Mouse (Mus musculus) inflammation-experienced regulatory T-cells, adult 6 months (primary cell): ENCODE data around the gene Atpaf2. TPM values are rescaled to one million over a fixed set of nuclear protein-coding genes. Genes with fewer than 3 reads are reported as not detected.

Source experiments
- ATAC-seq: one replicate; pipeline ENCODE4 v1.8.0; 2017
- polyA plus RNA-seq, 3 experiments: library from polyadenylated mRNA; unstranded; fragments of 100-300 nt; shearing (Covaris generic); gene quantifications; one replicate each; pipeline ENCODE4 v1.2.1; 2017

Gene Atpaf2
- polyA plus RNA-seq, 3 experiments from 2014 or later: 35.8 to 45.1 (median 43.9) TPM

GRCm38 (mm10) chr11:60396546-60396945 is 21.7 kb downstream of the Atpaf2 start:
- no peak for ATAC-seq

GRCm38 (mm10) chr11:60391346-60391745 is 26.9 kb downstream of the Atpaf2 start:
- no peak for ATAC-seq

GRCm38 (mm10) chr11:60387944-60388343 is 30.3 kb downstream of the Atpaf2 start:
- ATAC-seq: no peak

GRCm38 (mm10) chr11:60385946-60386345 is 32.3 kb downstream of the Atpaf2 start:
- ATAC-seq: no peak

- ATAC-seq: no peak
These were observed 33.4 kb downstream of the Atpaf2 start for GRCm38 (mm10) chr11:60384762-60385421.

- ATAC-seq: no peak
These were observed 34.7 kb downstream of the Atpaf2 start for GRCm38 (mm10) chr11:60383518-60383917.

GRCm38 (mm10) chr11:60374481-60374880 is 43.8 kb downstream of the Atpaf2 start:
- no peak for ATAC-seq

GRCm38 (mm10) chr11:60370431-60370830 is 47.8 kb downstream of the Atpaf2 start:
- ATAC-seq: no peak

GRCm38 (mm10) chr11:60369448-60369847 is 48.8 kb downstream of the Atpaf2 start:
- ATAC-seq: no peak

GRCm38 (mm10) chr11:60368909-60369308 is 49.3 kb downstream of the Atpaf2 start:
- ATAC-seq: no peak

- no peak for ATAC-seq
These were observed 51.0 kb downstream of the Atpaf2 start for GRCm38 (mm10) chr11:60367256-60367655.

GRCm38 (mm10) chr11:60366239-60367019 is 51.8 kb downstream of the Atpaf2 start:
- ATAC-seq: no peak

- ATAC-seq: no peak
These were observed 57.5 kb downstream of the Atpaf2 start for GRCm38 (mm10) chr11:60360631-60361201.

- ATAC-seq: no peak
These were observed 58.3 kb downstream of the Atpaf2 start for GRCm38 (mm10) chr11:60359936-60360335.

- ATAC-seq: no peak
These were observed 59.1 kb downstream of the Atpaf2 start for GRCm38 (mm10) chr11:60359138-60359537.

GRCm38 (mm10) chr11:60358548-60358947 is 59.7 kb downstream of the Atpaf2 start:
- no peak for ATAC-seq

GRCm38 (mm10) chr11:60357116-60357515 is 61.1 kb downstream of the Atpaf2 start:
- no peak for ATAC-seq

- ATAC-seq: no peak
These were observed 62.3 kb downstream of the Atpaf2 start for GRCm38 (mm10) chr11:60355952-60356351.

- ATAC-seq: peak; percentile 94
These were observed 65.5 kb downstream of the Atpaf2 start, which contains the start of the genes Tom1l2 and Drc3 for GRCm38 (mm10) chr11:60352559-60353411. Gene Tom1l2 (minus strand): TSS chr11:60352905. Gene Drc3 (plus strand): TSS chr11:60353329.

GRCm38 (mm10) chr11:60351925-60352371 is 66.3 kb downstream of the Atpaf2 start:
- ATAC-seq: no peak

GRCm38 (mm10) chr11:60351388-60351787 is 66.9 kb downstream of the Atpaf2 start:
- ATAC-seq: no peak
